In genomic region chr4:114515330-114515771, GRCm38 (mm10) we compare ENCODE assay signal across 14 mouse cellular contexts.
DNase-seq lines count a peak whose midpoint lies in the region; ATAC-seq and TF ChIP-seq lines count a peak whose summit lies in the region.
"Had no signal": no experiment of that assay in that cellular context is flagged by ENCODE, and none has a peak within 500 bp of the region (broad histone marks: within the 10 kb centered on the region; RNA-seq: fewer than 3 reads in every experiment).

No protein-coding gene starts in this region.

- no peaks in the 10 kb centered on the region for H3K36me3 ChIP-seq in kidney, postnatal 0 days (ENCODE audit: insufficient read depth, low read length)
- H3K36me3 ChIP-seq in limb, embryonic 14.5 days (ENCODE audit: control insufficient read depth, insufficient read depth, low read length) = no peaks in the 10 kb centered on the region
- H3K36me3 ChIP-seq: forebrain, embryonic 15.5 days; hindbrain, embryonic 13.5 days; midbrain, embryonic 10.5 days; neural tube, embryonic 15.5 days had no signal

- H3K9me3 ChIP-seq in kidney, postnatal 0 days (replicated peaks; ENCODE audit: low read length) = no peaks in the 10 kb centered on the region
- H3K9me3 ChIP-seq in limb, embryonic 14.5 days (ENCODE audit: control insufficient read depth, low read length) = no peaks in the 10 kb centered on the region
- H3K9me3 ChIP-seq: forebrain, embryonic 15.5 days; hindbrain, embryonic 13.5 days; midbrain, embryonic 10.5 days; neural tube, embryonic 15.5 days had no signal

- H3K27ac ChIP-seq in kidney, postnatal 0 days = no peak overlapping the region
- H3K27ac ChIP-seq in limb, embryonic 14.5 days (replicated peaks; ENCODE audit: low read depth, low read length) = 0 out of 2 replicates have a peak overlapping the region, but pooled peaks have one; percentile 3
- H3K27ac ChIP-seq: forebrain, embryonic 15.5 days; hindbrain, embryonic 13.5 days; neural tube, embryonic 15.5 days had no signal

- TF ChIP-seq CTCF in kidney, postnatal 0 days (IDR thresholded peaks at IDR 0.05; ENCODE audit: low read depth) = no peak

- peaks cover 5% of the 10 kb centered on the region; the same call in 1 of the 2 replicates for H3K4me1 ChIP-seq in kidney, postnatal 0 days (replicated peaks; ENCODE audit: insufficient read depth, low read length)
- H3K4me1 ChIP-seq in limb, embryonic 14.5 days (ENCODE audit: control insufficient read depth, insufficient read depth, low read length) = peaks cover 19% of the 10 kb centered on the region
- H3K4me1 ChIP-seq: forebrain, embryonic 15.5 days; hindbrain, embryonic 13.5 days; neural tube, embryonic 15.5 days had no signal

- 33% methylated on average over 5 of the region's 5 CpGs for WGBS in kidney, postnatal 0 days
- WGBS in limb, embryonic 14.5 days = 26% methylated on average over 5 of the region's 5 CpGs

- no peak overlapping the region for H3K4me3 ChIP-seq in kidney, postnatal 0 days (replicated peaks; ENCODE audit: low read depth, low read length)
- H3K4me3 ChIP-seq in limb, embryonic 14.5 days (replicated peaks; ENCODE audit: low read length) = no peak overlapping the region
- H3K4me3 ChIP-seq: forebrain, embryonic 15.5 days; hindbrain, embryonic 13.5 days; midbrain, embryonic 10.5 days; neural tube, embryonic 15.5 days had no signal

- H3K27me3 ChIP-seq in kidney, postnatal 0 days (ENCODE audit: insufficient read depth, low read length) = no peaks in the 10 kb centered on the region
- no peaks in the 10 kb centered on the region for H3K27me3 ChIP-seq in limb, embryonic 14.5 days (ENCODE audit: control insufficient read depth, insufficient read depth, low read length)
- H3K27me3 ChIP-seq: forebrain, embryonic 15.5 days; hindbrain, embryonic 13.5 days; neural tube, embryonic 15.5 days had no signal

- peak; percentile 14 for DNase-seq in kidney, postnatal 0 days (ENCODE audit: low spot score)
- no peak for DNase-seq in kidney, postnatal 36 days
- DNase-seq in right cerebral cortex, adult 2 months (ENCODE audit: low spot score in 2 of 2) = peak; percentile 16 to 38
- no peak for DNase-seq in right cerebral cortex, postnatal 4 days
- peak; percentile 62 to 75 for DNase-seq in heart, adult 18-20 months
- no peak for DNase-seq in limb, embryonic 14.5 days (ENCODE audit: low spot score)
- no peak for DNase-seq in B cell, adult 2 months
- DNase-seq in layer of hippocampus, postnatal 10 days (ENCODE audit: low spot score in 2 of 2) = no peak
- DNase-seq: adrenal gland, postnatal 14 days; cerebellum, postnatal 36 days had no signal

- H3K4me2 ChIP-seq in kidney, postnatal 0 days (ENCODE audit: low read length) = no peak overlapping the region
- H3K4me2 ChIP-seq in limb, embryonic 14.5 days (replicated peaks; ENCODE audit: low read depth, low read length, severe bottlenecking) = no peak overlapping the region
- H3K4me2 ChIP-seq: forebrain, embryonic 15.5 days; hindbrain, embryonic 13.5 days; neural tube, embryonic 15.5 days had no signal

- TF ChIP-seq POLR2A in limb, embryonic 14.5 days (IDR thresholded peaks at IDR 0.05; ENCODE audit: borderline replicate concordance, extremely low read depth, insufficient read depth, insufficient read length) = no peak

- no peak for ATAC-seq in kidney, postnatal 0 days (replicated peaks; ENCODE audit: low FRiP score, low read depth)
- peak; percentile 49; the same call in 1 of the 2 replicates for ATAC-seq in limb, embryonic 14.5 days (ENCODE audit: low FRiP score, low read depth)
- ATAC-seq: forebrain, embryonic 15.5 days had no signal

- no peak overlapping the region for H3K9ac ChIP-seq in kidney, postnatal 0 days (ENCODE audit: low read depth, low read length)
- H3K9ac ChIP-seq in limb, embryonic 14.5 days (ENCODE audit: low read depth, low read length, severe bottlenecking) = no peak overlapping the region
- H3K9ac ChIP-seq: forebrain, embryonic 15.5 days; hindbrain, embryonic 13.5 days; neural tube, embryonic 15.5 days had no signal

Comparison
In these comparisons a context has a peak if more than half of its experiments do, and no peak if none do; other contexts are left out.
1. DNase-seq: peak in kidney, postnatal 0 days (single experiment), right cerebral cortex, adult 2 months (2 of 2) and heart, adult 18-20 months (2 of 2); none in kidney, postnatal 36 days (0 of 2), right cerebral cortex, postnatal 4 days (single experiment), limb, embryonic 14.5 days (single experiment), B cell, adult 2 months (0 of 2) and layer of hippocampus, postnatal 10 days (0 of 2).